Mouse (Mus musculus) brain, embryonic 14.5 days (tissue): ENCODE results near the gene Tpp1.

Experiments
- CTCF ChIP-seq: fragments of 200-500 bp; IDR thresholded peaks from 2 replicates; pipeline ENCODE4 v1.5.1; 2012; ENCODE audit warnings: inconsistent platforms, mild to moderate bottlenecking, moderate library complexity, borderline replicate concordance; ENCODE audit not compliant: insufficient read depth, insufficient read length; ENCODE audit errors: extremely low read depth
- POLR2A ChIP-seq: fragments of 200-500 bp; IDR thresholded peaks from 2 replicates; pipeline ENCODE4 v1.6.1; 2012; ENCODE audit warnings: mild to moderate bottlenecking, inconsistent platforms, borderline replicate concordance; ENCODE audit not compliant: poor library complexity, insufficient read depth, insufficient read length, severe bottlenecking; ENCODE audit errors: extremely low read depth

GRCm38 (mm10) chr7:105753281-105753680 lies 1.2 kb upstream of the Tpp1 start:
- TF ChIP-seq CTCF = no peak
- no peak for TF ChIP-seq POLR2A
